In the genomic region with DNA sequence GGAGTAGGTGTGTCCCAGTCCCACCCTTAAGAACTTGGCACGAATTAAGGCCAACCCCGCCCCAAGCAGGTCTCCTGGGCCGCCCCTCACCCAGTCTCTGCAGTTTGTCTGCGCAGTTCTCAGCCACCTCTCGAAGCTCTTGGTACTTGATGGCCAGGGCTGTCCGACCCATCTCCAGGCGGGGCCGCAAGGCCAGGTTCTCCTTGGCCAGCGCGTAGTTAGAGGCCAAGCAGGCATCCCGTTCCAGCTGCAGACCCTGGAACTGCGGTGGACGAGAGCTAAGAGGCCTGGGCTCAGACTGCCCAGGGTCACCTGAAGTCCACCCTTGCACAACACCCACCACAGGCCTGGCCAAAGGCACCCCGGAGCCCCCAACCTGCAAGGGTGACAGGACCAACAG, we compare ENCODE assay signal across 10 mouse cellular contexts. TPM values are rescaled to one million over a fixed set of nuclear protein-coding genes. Genes with fewer than 3 reads are reported as not detected.
DNase-seq lines count a peak whose midpoint lies in the region; ATAC-seq and TF ChIP-seq lines count a peak whose summit lies in the region.
"Had no signal": no experiment of that assay in that cellular context is flagged by ENCODE, and none has a peak within 500 bp of the region (broad histone marks: within the 10 kb centered on the region; RNA-seq: fewer than 3 reads in every experiment).

No protein-coding gene starts in this region.

- peak overlapping the region; percentile 59 for H3K4me2 ChIP-seq in forebrain, embryonic 14.5 days (ENCODE audit: low read length)
- H3K4me2 ChIP-seq in kidney, embryonic 14.5 days (replicated peaks; ENCODE audit: low read depth, low read length): peak overlapping the region; percentile 81
- H3K4me2 ChIP-seq in midbrain, embryonic 14.5 days (ENCODE audit: low read length): peak overlapping the region; percentile 78

- ATAC-seq in forebrain, embryonic 14.5 days: no peak
- no peak for ATAC-seq in kidney, embryonic 14.5 days (ENCODE audit: low FRiP score, low TSS enrichment)
- no peak for ATAC-seq in midbrain, embryonic 14.5 days (ENCODE audit: low FRiP score, low TSS enrichment)

- peaks cover 4% of the 10 kb centered on the region for H3K4me1 ChIP-seq in forebrain, embryonic 14.5 days (ENCODE audit: control insufficient read depth, insufficient read depth, low read length)
- peaks cover 12% of the 10 kb centered on the region for H3K4me1 ChIP-seq in kidney, embryonic 14.5 days (ENCODE audit: control insufficient read depth, insufficient read depth, low read length)
- H3K4me1 ChIP-seq in midbrain, embryonic 14.5 days (ENCODE audit: control insufficient read depth, insufficient read depth, low read length): peaks cover 8% of the 10 kb centered on the region; the same call in 1 of the 2 replicates

- TF ChIP-seq CTCF in left cerebral cortex, adult 2 months (IDR thresholded peaks at IDR 0.05): no peak

- no peaks in the 10 kb centered on the region for H3K9me3 ChIP-seq in forebrain, embryonic 14.5 days (replicated peaks; ENCODE audit: control insufficient read depth, low read length)
- H3K9me3 ChIP-seq in kidney, embryonic 14.5 days (ENCODE audit: control insufficient read depth, low read length): no peaks in the 10 kb centered on the region
- no peaks in the 10 kb centered on the region for H3K9me3 ChIP-seq in midbrain, embryonic 14.5 days (ENCODE audit: control insufficient read depth, low read length)

- 88% methylated on average over 14 of the region's 14 CpGs for WGBS in forebrain, embryonic 14.5 days
- WGBS in kidney, embryonic 14.5 days: 83% methylated on average over 14 of the region's 14 CpGs
- WGBS in midbrain, embryonic 14.5 days: 92% methylated on average over 14 of the region's 14 CpGs

- peak overlapping the region; percentile 94 for H3K4me3 ChIP-seq in forebrain, embryonic 14.5 days (ENCODE audit: low read depth, low read length)
- H3K4me3 ChIP-seq in kidney, embryonic 14.5 days (ENCODE audit: low read length): peak overlapping the region; percentile 95
- H3K4me3 ChIP-seq in midbrain, embryonic 14.5 days (replicated peaks; ENCODE audit: low read depth, low read length): peak overlapping the region; percentile 97
- H3K4me3 ChIP-seq in left cerebral cortex, adult 2 months: no peak overlapping the region; the same call in 1 of the 2 replicates
- H3K4me3 ChIP-seq: erythroblast, embryonic 14.5 days had no signal

- DNase-seq in cerebellum, adult 9-11 months: peak; percentile 39
- no peak for DNase-seq in cerebellum, adult 9-10 months
- DNase-seq in forebrain, embryonic 14.5 days (ENCODE audit: low spot score): no peak
- DNase-seq in midbrain, embryonic 14.5 days: no peak
- DNase-seq in right cerebral cortex, postnatal 36 days (ENCODE audit: low spot score in 2 of 2): no peak
- DNase-seq in ovary, postnatal 14 days (ENCODE audit: low spot score): no peak
- DNase-seq in left cerebral cortex, adult 2 months (ENCODE audit: extremely low spot score in 1 of 2, low spot score in 2 of 2): no peak

- H3K36me3 ChIP-seq in forebrain, embryonic 14.5 days (ENCODE audit: control insufficient read depth, insufficient read depth, low read length): peaks cover 42% of the 10 kb centered on the region
- peaks cover 5% of the 10 kb centered on the region; the same call in 1 of the 2 replicates for H3K36me3 ChIP-seq in kidney, embryonic 14.5 days (ENCODE audit: control insufficient read depth, insufficient read depth, low read length)
- peaks cover 44% of the 10 kb centered on the region for H3K36me3 ChIP-seq in midbrain, embryonic 14.5 days (ENCODE audit: control insufficient read depth, insufficient read depth, low read length)

- H3K27me3 ChIP-seq in forebrain, embryonic 14.5 days (replicated peaks; ENCODE audit: control insufficient read depth, insufficient read depth, low read length): no peaks in the 10 kb centered on the region
- no peaks in the 10 kb centered on the region for H3K27me3 ChIP-seq in kidney, embryonic 14.5 days (ENCODE audit: control insufficient read depth, insufficient read depth, low read length)
- H3K27me3 ChIP-seq in midbrain, embryonic 14.5 days (ENCODE audit: control insufficient read depth, insufficient read depth, low read length): no peaks in the 10 kb centered on the region

- intact Hi-C loops in left cerebral cortex, adult 2 months (cut with DNase I): no loop called here

- peak overlapping the region; percentile 99 for H3K9ac ChIP-seq in forebrain, embryonic 14.5 days (ENCODE audit: low read length)
- H3K9ac ChIP-seq in kidney, embryonic 14.5 days (ENCODE audit: low read depth, low read length): peak overlapping the region; percentile 98; the same call in 1 of the 2 replicates
- H3K9ac ChIP-seq in midbrain, embryonic 14.5 days (replicated peaks; ENCODE audit: low read length): peak overlapping the region; percentile 100

- H3K27ac ChIP-seq in forebrain, embryonic 14.5 days (ENCODE audit: low read depth, low read length): peak overlapping the region; percentile 33; the same call in 1 of the 2 replicates
- H3K27ac ChIP-seq in kidney, embryonic 14.5 days (ENCODE audit: low read depth, low read length): peak overlapping the region; percentile 86; the same call in 1 of the 2 replicates
- H3K27ac ChIP-seq in midbrain, embryonic 14.5 days (replicated peaks; ENCODE audit: low read depth, low read length): no peak overlapping the region; the same call in 1 of the 2 replicates
- no peak overlapping the region for H3K27ac ChIP-seq in left cerebral cortex, adult 2 months
- H3K27ac ChIP-seq: macrophage had no signal

RNA-seq across cellular contexts. Expression of a gene that starts 1.7 kb away (rescaled TPM):
- polyA plus RNA-seq in forebrain, embryonic 14.5 days (2014; fragmentation: Nextera tagmentation; extraction: Ambion mirVana): 25.0 and 28.9 TPM in 2 replicates
- polyA plus RNA-seq in kidney, embryonic 14.5 days (2014; fragmentation: Nextera tagmentation; extraction: Ambion mirVana): 8.9 and 12.6 TPM in 2 replicates
- polyA plus RNA-seq in midbrain, embryonic 14.5 days (2014; fragmentation: Nextera tagmentation; extraction: Ambion mirVana): 33.4 and 40.7 TPM in 2 replicates
- total RNA-seq in left cerebral cortex, adult 2 months (2021): 10 to 100 TPM; 26.8 to 30.8 TPM
- polyA plus RNA-seq: erythroblast, embryonic 14.5 days; macrophage had no signal

RNA-seq across cellular contexts. Expression of a gene that starts 11.6 kb away (rescaled TPM):
- polyA plus RNA-seq in forebrain, embryonic 14.5 days (2014; fragmentation: Nextera tagmentation; extraction: Ambion mirVana): 89.1 and 92.7 TPM in 2 replicates
- 118 and 156 TPM in 2 replicates for polyA plus RNA-seq in kidney, embryonic 14.5 days (2014; fragmentation: Nextera tagmentation; extraction: Ambion mirVana)
- 63.8 and 71.7 TPM in 2 replicates for polyA plus RNA-seq in midbrain, embryonic 14.5 days (2014; fragmentation: Nextera tagmentation; extraction: Ambion mirVana)
- 10 to 100 TPM; 53.4 to 57.3 TPM for total RNA-seq in left cerebral cortex, adult 2 months (2021)

RNA-seq across cellular contexts. Expression of a gene that starts 12.4 kb away (rescaled TPM):
- polyA plus RNA-seq in forebrain, embryonic 14.5 days (2014; fragmentation: Nextera tagmentation; extraction: Ambion mirVana): 36.3 and 38.8 TPM in 2 replicates
- polyA plus RNA-seq in kidney, embryonic 14.5 days (2014; fragmentation: Nextera tagmentation; extraction: Ambion mirVana): 33.4 and 34.4 TPM in 2 replicates
- 47.3 and 49.3 TPM in 2 replicates for polyA plus RNA-seq in midbrain, embryonic 14.5 days (2014; fragmentation: Nextera tagmentation; extraction: Ambion mirVana)
- 10 to 100 TPM; 38.6 to 41.7 TPM for total RNA-seq in left cerebral cortex, adult 2 months (2021)

RNA-seq across cellular contexts. Expression of a gene that starts 13.3 kb away (rescaled TPM):
- polyA plus RNA-seq in forebrain, embryonic 14.5 days (2014; fragmentation: Nextera tagmentation; extraction: Ambion mirVana): 0.36 and 0.64 TPM in 2 replicates
- 3.9 and 6.4 TPM in 2 replicates for polyA plus RNA-seq in kidney, embryonic 14.5 days (2014; fragmentation: Nextera tagmentation; extraction: Ambion mirVana)
- polyA plus RNA-seq in midbrain, embryonic 14.5 days (2014; fragmentation: Nextera tagmentation; extraction: Ambion mirVana): 0.43 and 0.68 TPM in 2 replicates
- total RNA-seq in left cerebral cortex, adult 2 months (2021): 1 to 10 TPM; 3.7 to 3.8 TPM
- polyA plus RNA-seq: macrophage had no signal

RNA-seq across cellular contexts. Expression of a gene that starts 53.1 kb away (rescaled TPM):
- 57.0 and 78.5 TPM in 2 replicates for polyA plus RNA-seq in forebrain, embryonic 14.5 days (2014; fragmentation: Nextera tagmentation; extraction: Ambion mirVana)
- 11.5 and 13.5 TPM in 2 replicates for polyA plus RNA-seq in kidney, embryonic 14.5 days (2014; fragmentation: Nextera tagmentation; extraction: Ambion mirVana)
- polyA plus RNA-seq in midbrain, embryonic 14.5 days (2014; fragmentation: Nextera tagmentation; extraction: Ambion mirVana): 106 and 137 TPM in 2 replicates
- total RNA-seq in left cerebral cortex, adult 2 months (2021): 100 to 1,000 TPM; 340 to 346 TPM

Comparison
In these comparisons a context has a peak if more than half of its experiments do, and no peak if none do; other contexts are left out.
1. H3K27ac ChIP-seq: peak in forebrain, embryonic 14.5 days (single experiment) and kidney, embryonic 14.5 days (single experiment); none in midbrain, embryonic 14.5 days (single experiment) and left cerebral cortex, adult 2 months (single experiment).
2. Peak in every context shown above with its lines, with median percentiles within 50 percentile points of each other: H3K4me2 ChIP-seq and H3K9ac ChIP-seq.